Mouse (Mus musculus): Measurements from ENCODE around the gene Habp4. TPM values are rescaled to one million over a fixed set of nuclear protein-coding genes. Genes with fewer than 3 reads are reported as not detected.

Habp4 gene
- polyA plus RNA-seq, 1 experiment from 2014 or later, result 45.2 TPM

DNA sequence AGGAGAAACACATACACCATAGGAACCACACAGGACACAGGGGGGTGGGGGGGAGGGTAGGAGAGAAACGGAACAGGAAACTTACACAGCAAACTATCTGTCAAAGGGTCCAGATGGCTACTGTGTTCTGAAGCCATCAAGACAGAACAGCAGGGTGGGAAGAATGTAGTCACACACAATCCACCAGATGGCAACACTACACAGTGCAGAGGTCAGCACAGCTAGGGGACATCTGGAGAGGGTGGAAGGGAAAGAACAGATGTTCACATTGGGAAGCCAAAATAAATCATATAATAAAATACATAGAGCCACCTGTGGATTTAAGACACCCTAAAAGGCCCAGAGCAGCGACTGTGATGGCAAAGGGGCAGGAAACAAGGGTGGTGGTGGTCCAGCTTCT is 43.6 kb downstream of the Habp4 start:
- H3K36me3 ChIP-seq, result 0 out of 2 replicates have a peak, but pooled peaks cover 4% of the 10 kb centered on the region
- no peaks in the 10 kb centered on the region for H3K4me1 ChIP-seq
- no peak overlapping the region for H3K4me3 ChIP-seq
- no peak overlapping the region for H3K27ac ChIP-seq
- 25% methylated on average over 2 of the region's 2 CpGs for WGBS
- ATAC-seq (ENCODE audit: low FRiP score, low read depth), result peak; percentile 37; the same call in 1 of the 2 replicates
- H3K27me3 ChIP-seq (replicated peaks), result no peaks in the 10 kb centered on the region
- no peak overlapping the region for H3K9ac ChIP-seq
- no peak overlapping the region for H3K4me2 ChIP-seq (replicated peaks)
- H3K9me3 ChIP-seq, result no peaks in the 10 kb centered on the region

DNA sequence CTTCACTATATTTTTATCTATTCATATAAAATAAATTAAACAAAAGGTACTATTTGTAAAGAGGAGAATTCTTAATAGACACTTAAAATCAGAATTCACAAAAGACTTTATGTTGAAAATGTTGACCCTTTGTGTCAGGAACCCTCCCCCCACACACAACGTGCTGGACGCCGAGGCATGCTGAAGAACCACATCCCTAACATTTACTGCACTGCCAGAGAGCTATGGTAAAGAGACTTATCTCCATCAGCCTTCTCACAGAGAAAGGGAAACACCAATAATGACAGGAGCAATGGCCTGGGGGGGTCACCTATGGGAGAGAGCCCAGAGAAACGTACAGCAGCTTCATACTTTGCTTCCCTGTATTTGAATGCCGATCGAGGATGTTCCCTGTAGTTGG is 46.5 kb downstream of the Habp4 start:
- ATAC-seq (ENCODE audit: low FRiP score, low read depth), result no peak
- H3K27ac ChIP-seq, result no peak overlapping the region
- H3K36me3 ChIP-seq, result no peaks in the 10 kb centered on the region
- no peaks in the 10 kb centered on the region for H3K4me1 ChIP-seq
- H3K9me3 ChIP-seq, result no peaks in the 10 kb centered on the region
- no peak overlapping the region for H3K4me3 ChIP-seq
- no peak overlapping the region for H3K9ac ChIP-seq
- 89% methylated on average over 6 of the region's 6 CpGs for WGBS
- no peaks in the 10 kb centered on the region for H3K27me3 ChIP-seq (replicated peaks)
- no peak overlapping the region for H3K4me2 ChIP-seq (replicated peaks)

DNA sequence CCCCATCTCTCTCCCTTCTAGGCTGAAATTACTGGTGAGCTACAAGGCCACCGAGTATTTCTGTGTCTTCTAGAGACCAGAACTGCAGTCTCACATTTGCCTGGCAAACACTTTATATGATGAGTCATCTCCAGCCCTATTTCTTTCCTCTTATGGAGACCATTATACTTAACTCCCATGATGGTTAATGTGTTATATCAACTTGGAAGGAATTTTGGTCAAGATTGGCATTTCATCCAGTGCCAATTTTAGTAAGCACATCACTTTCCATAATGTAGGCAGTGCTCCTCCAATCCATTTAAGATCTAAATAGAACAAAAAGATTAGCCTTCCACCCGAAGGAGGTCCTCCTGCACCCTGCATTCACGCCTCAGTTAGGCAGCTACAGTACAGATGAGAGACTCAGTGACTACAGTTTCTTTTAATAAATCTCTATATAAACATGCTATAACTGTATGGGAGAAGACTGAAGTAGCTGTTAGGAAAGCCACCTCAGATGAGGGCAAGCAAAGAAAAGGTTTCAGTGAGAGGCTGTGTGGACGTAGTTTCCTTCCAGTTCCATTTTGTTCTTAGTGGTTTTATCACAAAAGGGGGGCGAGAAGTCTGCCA is 50.5 kb downstream of the Habp4 start:
- Histone ChIP-seq H3K4me3 (no peak overlapping the region), H3K9ac (no peak overlapping the region), H3K4me2 (replicated peaks) (no peak overlapping the region), H3K27ac (no peak overlapping the region), H3K9me3 (no peaks in the 10 kb centered on the region), H3K27me3 (replicated peaks) (no peaks in the 10 kb centered on the region), H3K36me3 (no peaks in the 10 kb centered on the region), H3K4me1 (no peaks in the 10 kb centered on the region)
- no peak for ATAC-seq (ENCODE audit: low FRiP score, low read depth)
- WGBS, result 85% methylated on average over 5 of the region's 5 CpGs

GRCm38 (mm10) chr13:64214891-64215290 is 53.3 kb downstream of the Habp4 start:
- no peak overlapping the region for H3K27ac ChIP-seq
- H3K4me1 ChIP-seq, result no peaks in the 10 kb centered on the region
- WGBS, result 96% methylated on average over 5 of the region's 5 CpGs
- H3K4me2 ChIP-seq (replicated peaks), result no peak overlapping the region
- H3K9ac ChIP-seq, result no peak overlapping the region
- no peaks in the 10 kb centered on the region for H3K36me3 ChIP-seq
- H3K4me3 ChIP-seq, result no peak overlapping the region
- no peak for ATAC-seq (ENCODE audit: low FRiP score, low read depth)
- H3K27me3 ChIP-seq (replicated peaks), result no peaks in the 10 kb centered on the region
- H3K9me3 ChIP-seq, result no peaks in the 10 kb centered on the region

DNA sequence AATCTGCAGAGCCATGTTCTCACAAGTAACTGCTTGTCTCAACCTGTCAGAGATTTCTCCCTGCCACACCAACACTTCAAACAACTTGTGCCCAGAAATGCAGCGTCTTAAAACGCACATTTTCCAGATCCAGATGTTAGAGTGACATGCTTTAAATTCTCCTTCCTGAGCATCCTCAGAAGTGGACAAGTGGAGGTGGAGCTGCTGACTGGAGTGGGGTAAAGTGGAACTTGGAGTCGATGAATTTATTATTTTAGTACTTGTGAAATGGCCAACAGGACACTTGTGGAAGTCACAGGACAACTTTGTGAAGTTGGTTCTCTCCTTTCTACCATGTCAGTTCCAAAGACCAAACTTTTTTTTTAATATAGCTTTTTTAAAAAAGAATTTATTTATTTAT is 64.1 kb downstream of the Habp4 start:
- Histone ChIP-seq H3K27me3 (replicated peaks) (no peaks in the 10 kb centered on the region), H3K9ac (no peak overlapping the region), H3K4me2 (replicated peaks) (no peak overlapping the region), H3K4me1 (no peaks in the 10 kb centered on the region), H3K4me3 (no peak overlapping the region), H3K9me3 (no peaks in the 10 kb centered on the region), H3K27ac (no peak overlapping the region), H3K36me3 (no peaks in the 10 kb centered on the region)
- no peak for ATAC-seq (ENCODE audit: low FRiP score, low read depth)
- 93% methylated on average over 3 of the region's 3 CpGs for WGBS

DNA sequence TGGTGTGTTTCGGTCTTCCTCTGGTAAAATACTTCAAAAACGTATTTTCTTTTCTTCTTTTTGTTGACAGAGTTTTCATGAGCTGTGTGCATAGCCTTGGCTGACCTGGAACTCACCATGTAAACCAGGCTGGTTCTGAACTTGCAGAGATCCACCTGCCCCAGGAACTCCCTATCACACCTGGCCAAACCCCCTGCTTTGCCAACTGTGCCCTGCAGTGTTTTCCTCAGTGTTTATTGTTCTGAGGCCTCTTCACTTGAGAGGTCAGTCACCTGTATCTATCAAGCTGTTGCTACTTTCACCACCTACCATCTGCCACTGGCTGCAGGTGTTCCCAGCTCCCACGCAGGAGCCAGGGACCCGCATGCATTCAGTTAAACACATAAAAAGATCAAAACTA is 65.1 kb downstream of the Habp4 start:
- H3K4me3 ChIP-seq, result no peak overlapping the region
- H3K27me3 ChIP-seq (replicated peaks), result no peaks in the 10 kb centered on the region
- no peak overlapping the region for H3K27ac ChIP-seq
- ATAC-seq (ENCODE audit: low FRiP score, low read depth), result no peak
- H3K4me1 ChIP-seq, result no peaks in the 10 kb centered on the region
- H3K36me3 ChIP-seq, result no peaks in the 10 kb centered on the region
- no peak overlapping the region for H3K4me2 ChIP-seq (replicated peaks)
- H3K9ac ChIP-seq, result no peak overlapping the region
- 86% methylated on average over 4 of the region's 4 CpGs for WGBS
- H3K9me3 ChIP-seq, result no peaks in the 10 kb centered on the region

DNA sequence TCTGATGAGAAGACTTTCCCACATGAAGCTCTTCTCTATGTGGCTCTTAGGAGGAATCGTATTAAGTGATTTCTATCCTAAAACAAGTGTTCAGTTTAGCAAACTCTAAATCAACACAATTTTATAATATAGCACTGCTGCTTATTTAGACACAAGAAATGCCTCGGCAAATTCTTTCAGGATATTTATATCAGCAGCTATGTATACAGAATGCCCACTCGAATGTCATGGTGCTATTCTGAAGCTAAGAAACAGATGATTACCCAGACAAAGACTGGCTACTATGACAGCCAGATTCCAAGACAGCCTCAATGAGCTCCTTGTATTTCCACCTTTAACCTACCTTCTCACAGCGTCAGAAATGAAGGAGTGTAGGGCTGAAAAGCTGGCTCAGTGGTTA is 71.5 kb downstream of the Habp4 start:
- Histone ChIP-seq H3K36me3 (no peaks in the 10 kb centered on the region), H3K4me3 (no peak overlapping the region), H3K4me2 (replicated peaks) (no peak overlapping the region), H3K9me3 (no peaks in the 10 kb centered on the region), H3K27ac (no peak overlapping the region), H3K27me3 (replicated peaks) (no peaks in the 10 kb centered on the region), H3K9ac (no peak overlapping the region), H3K4me1 (no peaks in the 10 kb centered on the region)
- 89% methylated on average over 4 of the region's 4 CpGs for WGBS
- no peak for ATAC-seq (ENCODE audit: low FRiP score, low read depth)

GRCm38 (mm10) chr13:64235062-64235715 is 73.6 kb downstream of the Habp4 start:
- Histone ChIP-seq H3K27ac (no peak overlapping the region), H3K4me1 (no peaks in the 10 kb centered on the region), H3K9ac (no peak overlapping the region), H3K27me3 (replicated peaks) (no peaks in the 10 kb centered on the region), H3K4me3 (no peak overlapping the region), H3K4me2 (replicated peaks) (no peak overlapping the region), H3K9me3 (no peaks in the 10 kb centered on the region), H3K36me3 (no peaks in the 10 kb centered on the region)
- 70% methylated on average over 4 of the region's 4 CpGs for WGBS
- no peak for ATAC-seq (ENCODE audit: low FRiP score, low read depth)

DNA sequence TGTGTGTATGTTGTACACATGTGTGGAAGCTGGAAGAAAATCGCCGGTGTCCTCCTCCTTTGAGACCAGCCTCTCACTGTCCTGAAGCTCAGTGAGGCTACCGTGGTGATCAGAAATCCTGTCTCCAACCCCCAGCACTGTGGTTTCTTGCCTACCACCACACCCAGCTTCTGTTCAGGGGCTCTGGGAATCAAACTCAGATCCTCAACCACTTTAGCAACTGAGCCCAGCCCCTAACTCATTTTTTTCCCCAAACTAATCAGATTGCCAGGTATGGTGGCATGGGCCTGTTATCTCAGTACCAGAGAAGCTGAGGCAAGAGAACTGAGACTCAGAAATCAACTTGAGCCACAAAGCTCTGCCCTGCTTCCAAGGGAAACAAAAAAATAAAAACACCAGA is 74.2 kb downstream of the Habp4 start:
- no peak overlapping the region for H3K4me2 ChIP-seq (replicated peaks)
- no peak overlapping the region for H3K27ac ChIP-seq
- H3K4me3 ChIP-seq, result no peak overlapping the region
- H3K9ac ChIP-seq, result no peak overlapping the region
- H3K27me3 ChIP-seq (replicated peaks), result no peaks in the 10 kb centered on the region
- H3K9me3 ChIP-seq, result no peaks in the 10 kb centered on the region
- no peaks in the 10 kb centered on the region for H3K36me3 ChIP-seq
- WGBS, result 87% methylated on average over 3 of the region's 3 CpGs
- ATAC-seq (ENCODE audit: low FRiP score, low read depth), result no peak
- H3K4me1 ChIP-seq, result no peaks in the 10 kb centered on the region

Other genes starting within 250 kb of the Habp4 start
- gene Hsd17b3, start 72.6 kb upstream of the Habp4 start, polyA plus RNA-seq (2016; fragmentation: Nextera tagmentation; extraction: Ambion mirVana), result 0.19 TPM in 1 of 2 replicates, not detected in the other
- gene Slc35d2, start 32.5 kb upstream of the Habp4 start, polyA plus RNA-seq (2016; fragmentation: Nextera tagmentation; extraction: Ambion mirVana), result 4.0 and 4.2 TPM in 2 replicates
- 10.7 and 11.4 TPM in 2 replicates for gene Zfp367, start 8.6 kb upstream of the Habp4 start, polyA plus RNA-seq (2016; fragmentation: Nextera tagmentation; extraction: Ambion mirVana)
- 8.6 and 9.3 TPM in 2 replicates for gene Cdc14b, start 113.5 kb downstream of the Habp4 start, polyA plus RNA-seq (2016; fragmentation: Nextera tagmentation; extraction: Ambion mirVana)
- gene Aaed1, start 150.9 kb downstream of the Habp4 start, polyA plus RNA-seq (2016; fragmentation: Nextera tagmentation; extraction: Ambion mirVana), result 23.6 and 24.6 TPM in 2 replicates
- 136 and 138 TPM in 2 replicates for gene Ctsl, start 209.1 kb downstream of the Habp4 start, polyA plus RNA-seq (2016; fragmentation: Nextera tagmentation; extraction: Ambion mirVana)